Mouse (Mus musculus) bone marrow macrophage, adult 2 months (primary cell): ENCODE measurements around the gene Pccb. TPM values are rescaled to one million over a fixed set of nuclear protein-coding genes. Genes with fewer than 3 reads are reported as not detected.

ENCODE experiments used
- H3K27ac ChIP-seq: 2 replicates; pipeline ENCODE4 v1.5.1; 2012; ENCODE audit warnings: low read depth, low read length; ENCODE audit not compliant: insufficient read depth
- H3K4me1 ChIP-seq: 2 replicates; pipeline ENCODE4 v1.6.1; 2012; ENCODE audit warnings: low read length; ENCODE audit not compliant: control insufficient read depth, insufficient read depth
- H3K4me3 ChIP-seq: 2 replicates; pipeline ENCODE4 v1.5.1; 2012; ENCODE audit warnings: mild to moderate bottlenecking, low read length, moderate library complexity; ENCODE audit not compliant: insufficient read depth
- CTCF ChIP-seq: IDR thresholded peaks from 2 replicates; pipeline ENCODE4 v1.5.1; 2012; ENCODE audit warnings: low read depth, mild to moderate bottlenecking, low read length, moderate library complexity
- POLR2A ChIP-seq: IDR thresholded peaks from 2 replicates; pipeline ENCODE4 v1.6.1; 2012; ENCODE audit warnings: mild to moderate bottlenecking, low read depth, low read length, borderline replicate concordance
- polyA plus RNA-seq: library from polyadenylated mRNA; stranded (reverse); fragments of >200 nt; gene quantifications from 2 replicates; pipeline ENCODE4 v1.2.4, GENCODE M21; 2012; ENCODE audit not compliant: missing spikeins, insufficient read depth, insufficient read length

The Pccb gene
- polyA plus RNA-seq, 1 experiment, result 24.0 TPM

GRCm38 (mm10) chr9:101073987-101074331 lies 39.3 kb upstream of the Pccb start, which contains the start of gene Msl2:
Gene Msl2, plus strand, starts transcription at chr9:101074101.
- H3K4me1 ChIP-seq, result peaks cover 7% of the 10 kb centered on the region
- H3K27ac ChIP-seq, result peak within 1 kb of the TSS; percentile 98
- no peak for TF ChIP-seq CTCF
- no peak for TF ChIP-seq POLR2A
- peak within 1 kb of the TSS; percentile 91 for H3K4me3 ChIP-seq

- Histone ChIP-seq H3K4me1 (peaks cover 2% of the 10 kb centered on the region), H3K4me3 (peak overlapping the region; percentile 85), H3K27ac (peak overlapping the region; percentile 91)
- TF ChIP-seq CTCF (no peak), POLR2A (no peak)
Measured at GRCm38 (mm10) chr9:101073041-101073986, 38.6 kb upstream of the Pccb start.

DNA sequence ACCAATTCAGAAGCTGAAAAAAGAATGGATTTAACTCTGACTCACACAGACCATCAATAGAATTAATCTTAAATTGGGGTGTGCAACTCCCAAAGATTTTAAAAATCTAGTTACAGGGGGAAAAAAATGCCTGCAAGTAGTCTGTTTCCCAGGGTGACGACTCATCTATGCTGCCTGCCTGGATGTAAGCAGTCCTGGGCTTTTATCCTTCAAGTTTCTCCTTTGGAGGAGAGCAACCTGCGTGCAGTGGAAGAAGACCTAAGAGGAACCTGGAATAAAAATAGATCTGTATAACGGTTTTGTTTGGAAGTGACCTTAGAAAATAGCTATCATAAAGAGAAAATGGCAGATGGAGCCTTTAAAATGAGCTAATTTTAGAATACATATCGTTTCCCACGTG lies 37.8 kb upstream of the Pccb start:
- no peak for TF ChIP-seq CTCF
- no peak for TF ChIP-seq POLR2A
- Histone ChIP-seq H3K4me3 (no peak overlapping the region), H3K27ac (peak overlapping the region; percentile 38; the same call in 1 of the 2 replicates), H3K4me1 (peaks cover 2% of the 10 kb centered on the region; the same call in 1 of the 2 replicates)

DNA sequence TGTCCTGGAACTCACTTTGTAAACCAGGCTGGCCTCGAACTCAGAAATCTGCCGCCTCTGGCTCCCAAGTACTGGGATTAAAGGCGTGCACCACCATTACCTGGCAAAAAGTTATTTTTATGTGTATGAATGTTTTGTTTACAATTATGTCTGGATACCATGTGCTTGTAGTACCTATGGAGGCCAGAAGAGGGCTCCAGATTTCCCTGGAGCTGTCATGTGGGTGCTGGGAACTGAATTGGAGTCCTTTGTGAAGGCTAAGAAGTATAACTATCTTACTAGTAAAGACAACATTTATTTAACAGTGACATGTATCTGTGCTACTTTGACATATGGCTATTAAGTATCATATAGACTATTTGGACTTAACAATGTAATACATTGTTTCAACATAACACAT lies 35.1 kb upstream of the Pccb start:
- no peak overlapping the region for H3K4me3 ChIP-seq
- H3K27ac ChIP-seq, result no peak overlapping the region
- TF ChIP-seq POLR2A (no peak), CTCF (no peak)
- peaks cover 2% of the 10 kb centered on the region; the same call in 1 of the 2 replicates for H3K4me1 ChIP-seq

DNA sequence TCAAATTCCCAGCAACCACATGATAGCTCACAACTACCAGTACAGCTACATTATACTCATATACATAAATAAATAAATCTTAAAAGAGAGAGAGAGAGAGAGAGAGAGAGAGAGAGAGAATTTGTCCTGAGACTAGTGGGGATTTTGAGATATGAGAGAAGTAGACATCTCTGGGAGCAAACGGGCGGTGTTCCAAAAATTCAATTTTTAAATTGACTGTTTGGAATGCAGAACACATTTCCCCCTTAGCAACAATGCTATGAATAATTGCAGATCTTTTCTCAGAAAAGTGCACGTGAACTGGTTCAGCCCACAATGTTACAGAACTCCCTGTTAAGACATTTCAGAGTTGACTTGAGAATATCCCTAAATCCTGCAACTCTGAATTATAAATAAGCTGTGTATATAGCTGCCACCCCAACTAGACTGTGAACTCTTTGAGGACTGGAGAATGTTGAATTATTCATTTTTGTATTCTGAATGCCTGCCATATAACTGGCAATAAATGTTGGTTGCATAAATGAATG lies 30.4 kb upstream of the Pccb start:
- Histone ChIP-seq H3K27ac (no peak overlapping the region), H3K4me3 (no peak overlapping the region), H3K4me1 (no peaks in the 10 kb centered on the region)
- TF ChIP-seq CTCF, result no peak
- no peak for TF ChIP-seq POLR2A

GRCm38 (mm10) chr9:101062253-101062780 lies 27.6 kb upstream of the Pccb start:
- no peak overlapping the region for H3K4me3 ChIP-seq
- TF ChIP-seq POLR2A, result no peak
- TF ChIP-seq CTCF, result no peak
- no peak overlapping the region for H3K27ac ChIP-seq
- no peaks in the 10 kb centered on the region for H3K4me1 ChIP-seq

GRCm38 (mm10) chr9:101061035-101061434 lies 26.3 kb upstream of the Pccb start:
- Histone ChIP-seq H3K4me1 (no peaks in the 10 kb centered on the region), H3K27ac (no peak overlapping the region), H3K4me3 (no peak overlapping the region)
- TF ChIP-seq CTCF, result no peak

GRCm38 (mm10) chr9:101057156-101057555 lies 22.5 kb upstream of the Pccb start:
- Histone ChIP-seq H3K4me1 (no peaks in the 10 kb centered on the region), H3K4me3 (no peak overlapping the region), H3K27ac (no peak overlapping the region)
- TF ChIP-seq CTCF, result no peak
- no peak for TF ChIP-seq POLR2A

- H3K4me3 ChIP-seq, result no peak overlapping the region
- no peaks in the 10 kb centered on the region for H3K4me1 ChIP-seq
- no peak overlapping the region for H3K27ac ChIP-seq
- no peak for TF ChIP-seq CTCF
- TF ChIP-seq POLR2A, result no peak
Measured at GRCm38 (mm10) chr9:101053279-101053678, 18.6 kb upstream of the Pccb start.

DNA sequence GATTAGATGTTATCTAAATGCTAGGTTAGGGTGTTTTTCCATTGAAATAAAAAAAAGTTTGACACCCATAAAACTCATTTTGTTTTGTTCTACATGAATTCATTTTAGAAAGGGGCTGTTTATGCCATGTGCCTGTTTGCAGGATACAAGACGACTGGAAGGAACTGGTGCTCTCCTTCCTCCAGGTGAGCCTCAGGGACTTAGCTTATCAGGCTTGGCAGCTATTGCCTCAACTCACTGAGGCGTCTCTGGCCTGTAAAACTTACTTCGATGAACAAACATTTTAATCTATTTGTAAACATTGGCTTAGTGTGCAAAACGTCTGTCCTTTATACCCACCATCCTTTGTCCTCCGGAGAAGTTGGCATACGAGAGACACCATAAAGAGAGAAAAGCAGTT lies 18.0 kb upstream of the Pccb start:
- H3K27ac ChIP-seq, result no peak overlapping the region
- TF ChIP-seq POLR2A (no peak), CTCF (no peak)
- no peak overlapping the region for H3K4me3 ChIP-seq
- no peaks in the 10 kb centered on the region for H3K4me1 ChIP-seq
